Mouse (Mus musculus) forebrain, embryonic 14.5 days (tissue): ENCODE measurements around the gene Prr13. TPM values are rescaled to one million over a fixed set of nuclear protein-coding genes. Genes with fewer than 3 reads are reported as not detected.
A peak's percentile ranks its signal among the peaks of the same experiment; 100 is the strongest.

ENCODE experiments used
- ATAC-seq: fragments of 200-750 bp; cut with Nextera tagmentation; 2 replicates; pipeline ENCODE4 v1.8.0; 2017; ENCODE audit warnings: mild to moderate bottlenecking, moderate library complexity
- DNase-seq: peaks from one replicate; pipeline ENCODE4 v3.0.0-alpha.2; 2015; ENCODE audit warnings: low spot score
- H3K27ac ChIP-seq: fragments of 300-500 bp; sonication (generic); 2 replicates; pipeline ENCODE4 v1.5.1; 2014; ENCODE audit warnings: low read depth, mild to moderate bottlenecking, control low read depth, low read length, moderate library complexity
- H3K27me3 ChIP-seq: fragments of 300-500 bp; sonication (generic); replicated peaks from 2 replicates; pipeline ENCODE4 v1.6.1; 2014; ENCODE audit warnings: low read length, control low read depth, mixed read lengths; ENCODE audit not compliant: control insufficient read depth, insufficient read depth
- H3K36me3 ChIP-seq: fragments of 300-500 bp; sonication (generic); 2 replicates; pipeline ENCODE4 v1.6.1; 2014; ENCODE audit warnings: low read length, control low read depth; ENCODE audit not compliant: control insufficient read depth, insufficient read depth
- H3K4me1 ChIP-seq: fragments of 300-500 bp; sonication (generic); 2 replicates; pipeline ENCODE4 v1.6.1; 2014; ENCODE audit warnings: antibody characterized with exemption, low read length, control low read depth; ENCODE audit not compliant: control insufficient read depth, insufficient read depth
- H3K4me2 ChIP-seq: fragments of 300-500 bp; sonication (generic); 2 replicates; pipeline ENCODE4 v1.6.1; 2014; ENCODE audit warnings: mild to moderate bottlenecking, control low read depth, low read length
- H3K4me3 ChIP-seq: fragments of 300-500 bp; sonication (generic); 2 replicates; pipeline ENCODE4 v1.5.1; 2014; ENCODE audit warnings: low read depth, low read length, control low read depth
- H3K9ac ChIP-seq: fragments of 300-500 bp; sonication (generic); 2 replicates; pipeline ENCODE4 v1.6.1; 2014; ENCODE audit warnings: mild to moderate bottlenecking, low read length, control low read depth, moderate library complexity
- H3K9me3 ChIP-seq: fragments of 300-500 bp; sonication (generic); replicated peaks from 2 replicates; pipeline ENCODE4 v1.6.1; 2016; ENCODE audit warnings: low read length, control low read depth, mixed read lengths; ENCODE audit not compliant: control insufficient read depth
- WGBS: fragments of 180-500 bp; shearing (Covaris S2); extraction: QIAGEN DNeasy Blood & Tissue Kit; methylation state at CpG from one replicate; pipeline ENCODE4 v1.1.7; 2014; 5-methylcytosine and 5-hydroxymethylcytosine counted together
- polyA plus RNA-seq: library from polyadenylated mRNA; unstranded; fragments of >200 nt; fragmentation: Nextera tagmentation; extraction: Ambion mirVana; gene quantifications from 2 replicates; pipeline ENCODE4 v1.2.1, GENCODE M21; 2014

Prr13 gene
- polyA plus RNA-seq, 1 experiment from 2014 or later: 116 TPM

DNA sequence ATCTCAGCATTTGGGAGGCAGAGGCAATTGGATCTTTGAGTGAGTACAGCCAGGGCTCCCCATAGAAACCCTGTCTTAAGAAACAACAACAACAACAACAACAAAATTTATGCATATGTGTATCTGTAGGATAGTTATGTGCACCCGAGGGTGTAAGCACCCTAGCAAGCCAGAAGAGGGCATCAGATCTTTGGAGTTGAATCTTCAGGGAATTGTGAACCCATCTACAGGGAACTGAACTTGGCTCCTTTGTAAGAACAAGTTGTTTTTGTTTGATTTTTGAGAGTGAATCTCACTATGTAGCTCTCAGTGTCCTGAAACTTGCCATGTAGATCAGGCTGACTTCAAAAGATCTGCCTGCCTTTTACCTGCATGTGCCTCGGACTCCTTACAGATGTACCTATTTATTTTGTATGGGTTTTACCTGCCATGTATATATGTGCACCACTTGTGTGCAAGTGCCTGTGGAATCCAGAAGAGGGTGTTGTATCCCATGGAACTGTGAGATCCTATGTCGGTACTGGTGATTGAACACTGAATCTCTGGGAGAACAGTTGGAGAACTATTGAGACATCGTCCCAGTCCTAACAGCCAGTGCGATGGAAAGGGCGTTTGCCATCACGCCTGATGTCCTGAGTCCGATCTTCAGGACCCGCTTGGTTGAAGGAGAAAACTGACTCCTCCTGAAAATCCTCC lies 10.0 kb downstream of the Prr13 start:
- peaks cover 3% of the 10 kb centered on the region for H3K36me3 ChIP-seq
- no peak overlapping the region for H3K4me3 ChIP-seq
- no peaks in the 10 kb centered on the region for H3K27me3 ChIP-seq
- DNase-seq: no peak
- 95% methylated on average over 9 of the region's 9 CpGs for WGBS
- H3K27ac ChIP-seq: no peak overlapping the region
- H3K4me2 ChIP-seq: no peak overlapping the region
- peaks cover 14% of the 10 kb centered on the region for H3K4me1 ChIP-seq
- no peak overlapping the region for H3K9ac ChIP-seq
- no peaks in the 10 kb centered on the region for H3K9me3 ChIP-seq
- ATAC-seq: no peak

DNA sequence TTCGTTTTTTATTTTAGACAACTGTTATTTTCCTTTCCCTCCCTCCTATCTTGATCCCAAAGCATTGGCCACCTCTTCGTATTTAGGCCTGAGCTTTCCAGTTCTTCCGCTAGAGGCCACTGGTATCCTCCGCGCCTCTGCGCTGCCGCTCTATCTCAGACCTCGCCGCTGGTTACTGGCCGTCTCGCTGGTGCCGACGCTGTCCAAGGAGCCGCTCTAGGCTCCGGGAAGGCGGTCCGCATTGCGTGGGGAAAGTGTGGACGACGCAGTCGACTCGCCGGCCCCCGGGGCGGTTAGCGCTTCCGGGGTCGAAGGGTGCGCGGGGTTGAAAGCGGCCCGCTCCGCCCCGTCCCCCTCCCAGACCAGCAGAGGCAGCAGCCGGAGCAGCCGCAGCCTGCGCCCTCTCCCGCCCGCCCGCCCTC lies 11.4 kb downstream of the Prr13 start, which contains the start of gene Pcbp2:
TSS of gene Pcbp2 (plus strand) at position 357 of the 422 bp plus-strand sequence.
- H3K36me3 ChIP-seq: peaks cover 17% of the 10 kb centered on the region
- peak within 1 kb of the TSS; percentile 96 for H3K27ac ChIP-seq
- peak within 1 kb of the TSS; percentile 83 for H3K4me3 ChIP-seq
- DNase-seq (peak; percentile 99), ATAC-seq (peak; percentile 99)
- peaks cover 14% of the 10 kb centered on the region for H3K4me1 ChIP-seq
- WGBS: under 1% methylated on average over 34 of the region's 40 CpGs
- no peaks in the 10 kb centered on the region for H3K9me3 ChIP-seq
- H3K4me2 ChIP-seq: peak within 1 kb of the TSS; percentile 71
- H3K27me3 ChIP-seq: no peaks in the 10 kb centered on the region
- H3K9ac ChIP-seq: peak within 1 kb of the TSS; percentile 94

DNA sequence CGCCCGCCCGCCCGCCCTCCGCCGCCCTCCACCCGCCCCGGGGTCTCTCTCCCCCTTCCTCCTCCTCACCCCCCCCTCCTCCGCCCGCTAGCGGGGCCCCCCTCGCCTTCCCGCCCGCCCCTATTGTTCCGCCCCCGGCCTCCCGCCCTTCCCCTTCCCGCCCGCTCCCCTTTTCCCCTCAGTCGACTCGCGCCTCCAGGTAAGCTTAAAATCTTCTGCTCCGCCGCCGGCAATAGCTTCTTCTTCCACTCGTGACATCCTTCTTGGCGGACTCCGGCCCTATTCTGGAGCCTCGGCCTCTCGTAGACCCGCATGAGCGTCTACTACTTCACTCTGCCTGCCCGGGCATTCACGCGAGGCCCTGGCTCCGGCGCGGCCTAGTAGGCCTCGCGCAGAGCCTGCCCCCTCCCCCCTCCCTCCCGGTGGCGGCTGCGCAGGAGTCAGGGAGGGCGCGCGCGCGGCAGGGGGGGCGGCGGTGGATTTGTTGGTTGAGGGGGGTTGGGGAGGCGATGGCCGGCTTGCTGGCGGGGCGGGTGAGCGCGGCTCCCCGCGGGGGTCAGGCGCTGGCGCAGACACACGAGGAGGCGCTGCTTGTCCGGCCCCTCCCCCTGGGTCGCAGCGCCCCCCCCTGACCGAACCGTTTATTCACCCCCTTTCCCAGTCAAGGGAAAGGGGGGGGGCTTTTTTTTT lies 11.9 kb downstream of the Prr13 start:
- Histone ChIP-seq H3K4me2 (peak overlapping the region; percentile 71), H3K36me3 (peaks cover 22% of the 10 kb centered on the region), H3K4me1 (peaks cover 14% of the 10 kb centered on the region), H3K27me3 (no peaks in the 10 kb centered on the region), H3K27ac (peak overlapping the region; percentile 96), H3K4me3 (peak overlapping the region; percentile 83), H3K9me3 (no peaks in the 10 kb centered on the region), H3K9ac (peak overlapping the region; percentile 94)
- ATAC-seq (peak; percentile 72), DNase-seq (peak; percentile 84)
- 1% methylated on average over 34 of the region's 67 CpGs for WGBS

DNA sequence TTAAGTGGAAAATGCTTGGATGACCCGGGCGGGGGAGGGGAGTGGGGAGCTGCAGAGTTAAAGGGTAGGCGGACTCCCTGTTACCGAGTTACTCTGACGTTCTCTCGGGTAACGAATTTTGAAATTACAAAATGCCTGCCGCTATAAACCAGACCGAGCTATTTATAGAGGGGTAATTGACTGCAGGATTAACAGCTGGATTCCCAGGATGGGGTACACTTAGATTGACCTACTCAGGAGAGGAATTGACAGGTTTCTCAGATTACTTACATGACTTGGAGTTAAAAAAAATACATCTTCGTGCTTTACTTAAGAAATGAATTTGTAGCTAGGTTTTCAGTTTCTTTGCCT lies 12.4 kb downstream of the Prr13 start:
- DNase-seq (no peak), ATAC-seq (no peak)
- H3K27ac ChIP-seq: peak overlapping the region; percentile 96
- peak overlapping the region; percentile 71 for H3K4me2 ChIP-seq
- WGBS: under 1% methylated on average over 10 of the region's 10 CpGs
- H3K9ac ChIP-seq: peak overlapping the region; percentile 94
- H3K36me3 ChIP-seq: peaks cover 27% of the 10 kb centered on the region
- peak overlapping the region; percentile 83 for H3K4me3 ChIP-seq
- H3K4me1 ChIP-seq: peaks cover 14% of the 10 kb centered on the region
- no peaks in the 10 kb centered on the region for H3K9me3 ChIP-seq
- H3K27me3 ChIP-seq: no peaks in the 10 kb centered on the region

DNA sequence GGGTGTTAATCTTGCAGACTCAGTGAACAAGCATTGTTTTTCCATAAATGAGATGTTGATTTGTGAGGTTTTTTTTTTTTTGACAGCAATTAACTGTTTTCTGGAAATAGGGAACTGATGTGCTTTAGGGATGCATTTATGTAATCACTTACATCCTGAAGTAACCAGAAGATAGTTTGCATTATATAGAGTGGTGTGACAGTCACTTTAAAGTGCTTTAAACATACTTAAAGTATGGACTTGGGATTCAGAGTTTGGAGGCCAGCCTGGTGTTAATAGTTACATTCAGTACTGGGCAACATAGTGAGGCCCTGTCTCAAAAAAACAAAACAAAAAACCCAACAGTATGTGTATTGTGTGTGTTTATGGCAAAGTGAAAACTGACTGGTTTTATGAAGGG lies 12.9 kb downstream of the Prr13 start:
- H3K9ac ChIP-seq: peak overlapping the region; percentile 41; the same call in 1 of the 2 replicates
- no peak overlapping the region for H3K27ac ChIP-seq

DNA sequence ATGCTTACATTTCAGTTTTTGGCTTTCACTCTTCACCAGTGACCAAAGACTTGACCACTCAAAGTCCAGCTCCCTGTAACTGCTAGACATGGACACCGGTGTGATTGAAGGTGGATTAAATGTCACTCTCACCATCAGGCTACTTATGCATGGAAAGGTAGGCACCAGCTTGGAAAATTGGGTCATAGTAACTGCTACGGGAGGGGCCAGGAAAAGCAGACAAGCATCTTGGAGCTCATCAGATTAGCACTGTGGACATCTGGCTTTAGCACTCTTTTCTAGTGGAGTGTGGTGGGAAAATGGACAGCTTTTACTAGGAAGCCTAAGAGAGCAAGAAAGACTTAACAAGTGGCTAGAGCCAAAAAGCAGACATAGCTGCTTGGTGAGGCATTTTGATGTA lies 14.4 kb downstream of the Prr13 start:
- H3K36me3 ChIP-seq: peaks cover 47% of the 10 kb centered on the region

More for the DNA sequence above, 12.9 kb downstream of the Prr13 start:
- ATAC-seq (no peak), DNase-seq (no peak)
- peaks cover 14% of the 10 kb centered on the region for H3K4me1 ChIP-seq
- H3K9me3 ChIP-seq: no peaks in the 10 kb centered on the region
- peak overlapping the region; percentile 83 for H3K4me3 ChIP-seq
- no peaks in the 10 kb centered on the region for H3K27me3 ChIP-seq
- H3K4me2 ChIP-seq: peak overlapping the region; percentile 71
- peaks cover 32% of the 10 kb centered on the region for H3K36me3 ChIP-seq

DNA sequence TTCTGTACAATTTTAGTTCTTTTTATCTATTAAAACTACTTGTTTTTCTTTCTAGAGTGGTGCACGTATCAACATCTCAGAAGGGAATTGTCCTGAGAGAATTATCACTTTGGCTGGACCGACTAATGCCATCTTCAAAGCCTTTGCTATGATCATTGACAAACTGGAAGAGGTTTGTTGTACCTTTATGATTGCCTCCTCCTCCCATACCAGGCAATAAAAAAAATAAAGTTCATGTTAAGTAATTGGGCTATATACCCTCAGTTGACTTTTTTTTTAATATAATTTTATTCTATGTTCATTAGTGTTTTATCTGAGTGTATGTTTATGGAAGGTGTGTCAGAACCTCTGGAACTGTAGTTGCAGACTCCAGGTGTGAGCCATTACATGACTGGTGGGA lies 15.7 kb downstream of the Prr13 start:
- WGBS: 91% methylated on average over 2 of the region's 2 CpGs

More for the DNA sequence above, 14.4 kb downstream of the Prr13 start:
- no peak for DNase-seq
- Histone ChIP-seq H3K9me3 (no peaks in the 10 kb centered on the region), H3K4me2 (no peak overlapping the region; the same call in 1 of the 2 replicates), H3K27me3 (no peaks in the 10 kb centered on the region), H3K4me1 (peaks cover 14% of the 10 kb centered on the region), H3K27ac (no peak overlapping the region), H3K4me3 (no peak overlapping the region), H3K9ac (no peak overlapping the region)
- 72% methylated on average over 2 of the region's 2 CpGs for whole genome bisulfite sequencing
- ATAC-seq: no peak

DNA sequence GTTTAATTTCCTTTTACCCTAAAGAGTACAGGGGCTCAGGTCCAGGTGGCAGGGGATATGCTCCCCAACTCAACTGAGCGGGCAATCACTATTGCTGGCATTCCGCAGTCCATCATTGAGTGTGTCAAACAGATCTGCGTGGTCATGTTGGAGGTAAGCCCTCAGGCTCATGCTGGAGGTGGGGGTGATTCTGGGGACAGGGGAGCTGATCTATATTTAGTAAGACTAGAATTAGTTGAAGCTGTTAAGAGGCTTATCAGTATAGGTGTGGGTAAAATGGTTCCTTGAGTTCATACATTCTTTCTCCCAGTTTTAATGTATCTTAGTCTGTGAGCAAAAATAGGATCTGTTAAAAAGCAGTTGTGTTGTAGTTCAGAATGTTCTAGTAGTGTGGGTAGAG lies 24.3 kb downstream of the Prr13 start:
- H3K27me3 ChIP-seq: no peaks in the 10 kb centered on the region
- H3K4me2 ChIP-seq: no peak overlapping the region
- ATAC-seq (no peak), DNase-seq (no peak)
- no peaks in the 10 kb centered on the region for H3K9me3 ChIP-seq
- no peak overlapping the region for H3K4me3 ChIP-seq
- H3K9ac ChIP-seq: no peak overlapping the region
- peaks cover 89% of the 10 kb centered on the region for H3K36me3 ChIP-seq
- H3K27ac ChIP-seq: no peak overlapping the region
- no peaks in the 10 kb centered on the region for H3K4me1 ChIP-seq
- WGBS: 92% methylated on average over 3 of the region's 3 CpGs

More for the DNA sequence above, 15.7 kb downstream of the Prr13 start:
- Histone ChIP-seq H3K4me3 (no peak overlapping the region), H3K36me3 (peaks cover 58% of the 10 kb centered on the region), H3K27ac (no peak overlapping the region), H3K4me2 (no peak overlapping the region), H3K4me1 (peaks cover 14% of the 10 kb centered on the region), H3K9ac (no peak overlapping the region), H3K27me3 (no peaks in the 10 kb centered on the region), H3K9me3 (no peaks in the 10 kb centered on the region)
- ATAC-seq (no peak), DNase-seq (no peak)

DNA sequence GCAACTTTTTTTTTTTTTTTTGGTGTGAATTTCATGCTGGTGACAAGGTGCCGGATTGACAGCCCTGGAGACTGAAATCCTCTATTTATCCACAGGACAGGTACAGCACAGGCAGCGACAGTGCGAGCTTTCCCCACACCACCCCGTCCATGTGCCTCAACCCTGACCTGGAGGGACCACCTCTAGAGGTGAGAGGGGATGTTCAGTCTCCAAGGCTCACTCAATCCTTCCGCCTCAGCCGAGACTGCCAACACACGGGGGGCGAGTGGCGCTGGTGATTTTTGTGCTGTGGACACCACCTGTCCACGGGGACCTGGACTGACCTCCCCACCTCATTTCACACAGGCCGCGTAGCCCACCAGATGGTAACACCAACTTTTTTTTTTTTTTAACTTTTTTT lies 27.0 kb downstream of the Prr13 start:
- WGBS: 88% methylated on average over 12 of the region's 12 CpGs
- DNase-seq: no peak
- Histone ChIP-seq H3K9me3 (no peaks in the 10 kb centered on the region), H3K36me3 (peaks cover 93% of the 10 kb centered on the region), H3K27ac (no peak overlapping the region), H3K27me3 (no peaks in the 10 kb centered on the region), H3K4me3 (no peak overlapping the region), H3K9ac (no peak overlapping the region), H3K4me1 (no peaks in the 10 kb centered on the region), H3K4me2 (no peak overlapping the region)
- ATAC-seq: no peak
